Mouse (Mus musculus) spleen, adult 2 months (tissue): ENCODE data around the gene Hsd11b1. TPM values are rescaled to one million over a fixed set of nuclear protein-coding genes. Genes with fewer than 3 reads are reported as not detected.

Experiments used
- DNase-seq, 2 experiments: peaks; one replicate each; pipeline versions ENCODE4 v3.0.0 to v3.0.0-alpha.2; 2012 to 2021; ENCODE audit warnings: low spot score in 2 of 2, low read depth in 1 of 2
- H3K27ac ChIP-seq: fragments of 200-500 bp; 2 replicates; pipeline ENCODE4 v1.5.1; 2012; ENCODE audit warnings: low read length, inconsistent platforms; ENCODE audit not compliant: insufficient read depth
- H3K27me3 ChIP-seq: fragments of 200-500 bp; 2 replicates; pipeline ENCODE4 v1.6.1; 2012; ENCODE audit warnings: mild to moderate bottlenecking, moderate library complexity, low read length, inconsistent platforms; ENCODE audit not compliant: control insufficient read depth, insufficient read depth
- H3K36me3 ChIP-seq: fragments of 200-500 bp; 2 replicates; pipeline ENCODE4 v1.6.1; 2012; ENCODE audit warnings: mild to moderate bottlenecking, low read length, inconsistent platforms; ENCODE audit not compliant: control insufficient read depth, insufficient read depth
- H3K4me1 ChIP-seq: fragments of 200-500 bp; 2 replicates; pipeline ENCODE4 v1.6.1; 2011; ENCODE audit warnings: inconsistent platforms; ENCODE audit not compliant: control insufficient read depth, insufficient read depth, insufficient read length
- H3K4me3 ChIP-seq: fragments of 200-500 bp; 2 replicates; pipeline ENCODE4 v1.5.1; 2011; ENCODE audit warnings: mild to moderate bottlenecking, inconsistent platforms; ENCODE audit not compliant: insufficient read depth, insufficient read length; ENCODE audit errors: extremely low read depth
- CTCF ChIP-seq: fragments of 200-500 bp; IDR thresholded peaks from 2 replicates; pipeline ENCODE4 v1.5.1; 2011; ENCODE audit warnings: mild to moderate bottlenecking, inconsistent platforms; ENCODE audit not compliant: insufficient read depth, insufficient read length, insufficient replicate concordance; ENCODE audit errors: extremely low read depth
- POLR2A ChIP-seq: fragments of 200-500 bp; IDR thresholded peaks from 2 replicates; pipeline ENCODE4 v1.6.1; 2011; ENCODE audit warnings: low read depth, low read length, inconsistent platforms
- WGBS: fragments of 180-500 bp; shearing (Covaris S2); methylation state at CpG from one replicate; pipeline ENCODE4 v1.1.7; 2018; 5-methylcytosine and 5-hydroxymethylcytosine counted together
- polyA plus RNA-seq: library from polyadenylated mRNA; depleted of rRNA; stranded (reverse); fragments of >200 nt; gene quantifications from 2 replicates; pipeline ENCODE4 v1.2.3, GENCODE M21; 2012

The Hsd11b1 gene
- polyA plus RNA-seq, 1 experiment, result 33.5 TPM

DNA sequence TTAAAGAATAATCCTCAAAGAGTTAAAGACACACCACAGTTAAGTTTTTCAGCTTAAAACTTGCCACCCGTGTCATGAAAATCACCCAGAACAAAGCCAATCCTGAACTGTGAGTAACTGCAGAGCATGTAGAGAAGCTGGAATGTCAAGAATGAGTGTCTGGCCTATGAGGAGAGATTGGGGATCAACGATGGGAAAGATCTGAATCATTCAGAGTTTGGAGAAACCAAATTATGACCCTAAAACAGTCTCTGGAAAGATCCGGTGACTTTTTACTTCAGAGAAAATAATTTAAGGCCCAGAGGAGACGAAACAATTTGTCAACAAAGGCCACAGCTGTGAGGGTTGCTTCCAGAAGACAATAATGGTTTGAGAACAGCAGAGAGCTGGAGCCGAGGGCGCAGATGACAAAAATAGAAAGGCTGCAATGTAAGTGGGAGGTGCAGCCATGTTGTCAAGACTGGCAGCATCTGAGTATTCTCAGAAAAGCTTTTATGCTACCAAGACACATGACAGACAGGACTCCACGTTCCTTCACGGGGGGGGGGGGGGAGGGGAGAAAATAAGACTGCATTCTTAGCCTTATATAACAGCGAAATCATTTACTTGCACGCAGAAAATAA, 20.2 kb downstream of the Hsd11b1 start:
- no peak for DNase-seq
- 82% methylated on average over 10 of the region's 10 CpGs for WGBS
- no peak for TF ChIP-seq POLR2A
- no peak for TF ChIP-seq CTCF

GRCm38 (mm10) chr1:193242863-193243262, 21.0 kb downstream of the Hsd11b1 start:
- peak overlapping the region; percentile 54 for H3K27ac ChIP-seq
- DNase-seq, result peak in 1 of 2 experiments; percentile 59
- 27% methylated on average over 4 of the region's 4 CpGs for WGBS

More for the DNA sequence above, 20.2 kb downstream of the Hsd11b1 start:
- H3K4me3 ChIP-seq, result no peak overlapping the region
- H3K36me3 ChIP-seq, result peaks cover 3% of the 10 kb centered on the region
- no peak overlapping the region for H3K27ac ChIP-seq
- H3K27me3 ChIP-seq, result no peaks in the 10 kb centered on the region
- H3K4me1 ChIP-seq, result peaks cover 7% of the 10 kb centered on the region; the same call in 1 of the 2 replicates

DNA sequence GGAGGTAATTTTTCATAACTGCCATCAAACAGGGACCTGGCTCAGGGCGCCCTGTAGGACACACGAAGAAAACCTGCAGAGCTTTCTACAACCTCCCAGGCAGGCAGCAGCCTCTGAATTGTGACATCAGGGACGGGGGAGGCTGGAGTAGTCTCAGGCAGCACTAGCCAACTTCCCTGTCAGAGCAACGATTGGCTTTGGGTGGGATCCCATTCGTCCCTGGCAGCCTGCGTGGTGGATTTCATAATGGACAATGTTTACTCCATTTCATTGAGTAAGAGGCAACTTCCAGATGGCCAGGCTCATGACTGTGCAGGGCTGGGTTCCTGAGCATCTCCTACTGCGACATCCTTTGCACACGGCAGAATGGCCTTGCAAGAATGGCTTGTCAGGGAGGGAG, 21.6 kb downstream of the Hsd11b1 start:
- H3K27me3 ChIP-seq, result no peaks in the 10 kb centered on the region
- peaks cover 3% of the 10 kb centered on the region for H3K36me3 ChIP-seq
- no peak overlapping the region for H3K4me3 ChIP-seq
- peaks cover 7% of the 10 kb centered on the region; the same call in 1 of the 2 replicates for H3K4me1 ChIP-seq
- peak overlapping the region; percentile 52 for H3K27ac ChIP-seq
- DNase-seq, result no peak
- 71% methylated on average over 8 of the region's 8 CpGs for WGBS
- TF ChIP-seq CTCF, result no peak
- TF ChIP-seq POLR2A, result no peak

More at GRCm38 (mm10) chr1:193242863-193243262, 21.0 kb downstream of the Hsd11b1 start:
- peaks cover 7% of the 10 kb centered on the region; the same call in 1 of the 2 replicates for H3K4me1 ChIP-seq
- H3K36me3 ChIP-seq, result peaks cover 3% of the 10 kb centered on the region
- no peaks in the 10 kb centered on the region for H3K27me3 ChIP-seq
- no peak for TF ChIP-seq POLR2A
- TF ChIP-seq CTCF, result no peak
- no peak overlapping the region for H3K4me3 ChIP-seq

DNA sequence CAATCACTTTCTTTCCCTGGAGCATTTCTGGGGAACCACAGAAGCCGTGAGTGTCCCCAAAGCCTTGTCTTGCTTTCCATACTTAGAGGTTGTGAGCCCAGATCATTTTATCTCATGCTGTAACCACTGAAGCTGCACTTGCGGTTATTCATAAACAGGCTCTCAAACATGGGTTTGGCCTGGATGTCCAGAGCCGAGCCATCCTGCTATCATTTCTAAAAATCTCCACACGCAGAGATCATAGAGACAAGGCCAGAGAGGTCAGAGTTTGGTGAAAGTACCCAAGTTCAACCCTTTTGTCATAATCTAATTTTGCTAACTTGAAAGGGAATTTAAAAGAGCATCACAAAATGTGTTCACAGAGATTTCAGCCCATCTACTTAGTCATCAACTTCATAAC, 22.4 kb downstream of the Hsd11b1 start:
- peaks cover 3% of the 10 kb centered on the region for H3K36me3 ChIP-seq
- peaks cover 7% of the 10 kb centered on the region; the same call in 1 of the 2 replicates for H3K4me1 ChIP-seq
- no peak overlapping the region for H3K4me3 ChIP-seq
- no peak for DNase-seq
- TF ChIP-seq POLR2A (no peak), CTCF (no peak)
- H3K27ac ChIP-seq, result no peak overlapping the region
- H3K27me3 ChIP-seq, result no peaks in the 10 kb centered on the region
- WGBS, result 88% methylated on average over 4 of the region's 4 CpGs

DNA sequence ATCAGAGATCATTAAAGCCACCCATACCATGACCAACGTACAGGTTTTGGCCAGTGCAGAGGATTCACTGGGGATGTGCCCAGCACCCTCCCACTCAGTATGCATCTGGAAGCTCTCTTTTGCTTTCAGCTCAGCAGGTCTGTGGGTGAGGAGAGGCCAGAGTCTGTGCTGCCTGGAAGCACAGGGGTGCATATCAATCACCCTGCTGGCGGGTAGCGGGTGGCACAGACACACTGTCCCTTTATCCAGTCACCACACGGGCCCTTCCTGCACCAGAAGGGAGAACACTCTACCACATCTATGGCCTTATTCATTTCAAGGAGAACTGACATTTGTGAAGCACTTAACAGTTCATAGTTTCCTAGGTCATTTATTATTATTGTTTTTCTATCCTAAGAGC, 25.4 kb downstream of the Hsd11b1 start:
- TF ChIP-seq POLR2A (no peak), CTCF (no peak)
- Histone ChIP-seq H3K36me3 (peaks cover 3% of the 10 kb centered on the region), H3K27me3 (no peaks in the 10 kb centered on the region), H3K4me1 (peaks cover 14% of the 10 kb centered on the region; the same call in 1 of the 2 replicates), H3K27ac (no peak overlapping the region), H3K4me3 (no peak overlapping the region)
- WGBS, result 73% methylated on average over 4 of the region's 4 CpGs
- no peak for DNase-seq

- no peak for DNase-seq
- Histone ChIP-seq H3K4me3 (no peak overlapping the region), H3K4me1 (peaks cover 13% of the 10 kb centered on the region; the same call in 1 of the 2 replicates), H3K27ac (peak overlapping the region; percentile 92), H3K27me3 (no peaks in the 10 kb centered on the region), H3K36me3 (peaks cover under 1% of the 10 kb centered on the region; the same call in 1 of the 2 replicates)
- no peak for TF ChIP-seq CTCF
- TF ChIP-seq POLR2A, result no peak
- WGBS, result 89% methylated on average over 7 of the region's 7 CpGs
These were observed 28.9 kb downstream of the Hsd11b1 start for GRCm38 (mm10) chr1:193234930-193235329.

DNA sequence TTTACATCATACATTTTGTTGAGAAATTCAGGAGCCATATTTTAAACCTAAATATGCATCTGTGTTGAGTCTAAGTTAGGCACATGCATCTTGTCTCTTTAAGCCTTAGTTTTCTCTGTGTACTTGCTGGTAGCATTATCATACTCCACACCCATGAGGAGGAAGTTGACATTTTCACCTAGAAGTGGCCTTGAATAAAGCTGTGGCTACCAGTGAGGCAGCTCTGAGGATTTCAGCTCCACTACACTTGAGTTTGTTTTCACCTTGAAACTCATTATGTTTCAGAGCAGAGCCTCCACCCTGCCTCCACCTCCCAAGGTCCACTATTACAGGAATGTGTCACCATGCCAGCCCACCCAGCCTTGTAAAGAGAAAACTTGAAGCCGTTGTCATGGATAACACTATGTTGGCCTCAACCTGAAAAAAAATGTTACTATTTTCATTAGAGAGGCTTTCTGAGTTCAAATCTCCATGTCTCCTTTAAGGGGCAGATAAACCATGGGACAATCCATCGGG, 29.7 kb downstream of the Hsd11b1 start:
- TF ChIP-seq CTCF, result no peak
- no peak for TF ChIP-seq POLR2A
- DNase-seq, result peak in 1 of 2 experiments; percentile 40
- 85% methylated on average over 2 of the region's 2 CpGs for WGBS

More for the DNA sequence above, 29.7 kb downstream of the Hsd11b1 start:
- H3K27ac ChIP-seq, result peak overlapping the region; percentile 92
- no peaks in the 10 kb centered on the region for H3K27me3 ChIP-seq
- peaks cover 13% of the 10 kb centered on the region; the same call in 1 of the 2 replicates for H3K4me1 ChIP-seq
- no peaks in the 10 kb centered on the region for H3K36me3 ChIP-seq
- H3K4me3 ChIP-seq, result no peak overlapping the region
